Mouse (Mus musculus) midbrain, embryonic 14.5 days (tissue): Measurements from ENCODE around the gene Ret. TPM values are rescaled to one million over a fixed set of nuclear protein-coding genes. Genes with fewer than 3 reads are reported as not detected.
A peak's percentile ranks its signal among the peaks of the same experiment; 100 is the strongest.

Experiments
- ATAC-seq: fragments of 200-750 bp; cut with Nextera tagmentation; 2 replicates; pipeline ENCODE4 v1.8.0; 2017; ENCODE audit warnings: moderate number of reproducible peaks, moderate library complexity; ENCODE audit not compliant: low FRiP score, low TSS enrichment
- DNase-seq: peaks from one replicate; pipeline ENCODE4 v3.0.0-alpha.2; 2015
- H3K27ac ChIP-seq: fragments of 300-500 bp; sonication (generic); replicated peaks from 2 replicates; pipeline ENCODE4 v1.5.1; 2014; ENCODE audit warnings: mild to moderate bottlenecking, low read depth, low read length, moderate library complexity
- H3K27me3 ChIP-seq: fragments of 300-500 bp; sonication (generic); 2 replicates; pipeline ENCODE4 v1.6.1; 2014; ENCODE audit warnings: low read length, control low read depth, mixed read lengths; ENCODE audit not compliant: control insufficient read depth, insufficient read depth
- H3K36me3 ChIP-seq: fragments of 300-500 bp; sonication (generic); 2 replicates; pipeline ENCODE4 v1.6.1; 2014; ENCODE audit warnings: low read length, control low read depth; ENCODE audit not compliant: control insufficient read depth, insufficient read depth
- H3K4me1 ChIP-seq: fragments of 300-500 bp; sonication (generic); 2 replicates; pipeline ENCODE4 v1.6.1; 2014; ENCODE audit warnings: mild to moderate bottlenecking, antibody characterized with exemption, low read length, control low read depth; ENCODE audit not compliant: control insufficient read depth, insufficient read depth
- H3K4me2 ChIP-seq: fragments of 300-500 bp; sonication (generic); 2 replicates; pipeline ENCODE4 v1.6.1; 2014; ENCODE audit warnings: mild to moderate bottlenecking, low read length, moderate library complexity
- H3K4me3 ChIP-seq: fragments of 300-500 bp; sonication (generic); replicated peaks from 2 replicates; pipeline ENCODE4 v1.5.1; 2014; ENCODE audit warnings: low read depth, low read length
- H3K9ac ChIP-seq: fragments of 300-500 bp; sonication (generic); replicated peaks from 2 replicates; pipeline ENCODE4 v1.6.1; 2014; ENCODE audit warnings: mild to moderate bottlenecking, low read length, moderate library complexity
- H3K9me3 ChIP-seq: fragments of 300-500 bp; sonication (generic); 2 replicates; pipeline ENCODE4 v1.6.1; 2016; ENCODE audit warnings: low read length, control low read depth, mixed read lengths; ENCODE audit not compliant: control insufficient read depth
- WGBS: fragments of 180-500 bp; shearing (Covaris S2); extraction: QIAGEN DNeasy Blood & Tissue Kit; methylation state at CpG from one replicate; pipeline ENCODE4 v1.1.7; 2014; 5-methylcytosine and 5-hydroxymethylcytosine counted together
- polyA plus RNA-seq: library from polyadenylated mRNA; unstranded; fragments of >200 nt; fragmentation: Nextera tagmentation; extraction: Ambion mirVana; gene quantifications from 2 replicates; pipeline ENCODE4 v1.2.1, GENCODE M21; 2014

Ret gene
- polyA plus RNA-seq: 4.5 and 4.6 TPM in 2 replicates

GRCm38 (mm10) chr6:118197440-118197975 lies at the start of gene Ret:
Gene Ret, minus strand, starts transcription at chr6:118197718.
- Histone ChIP-seq H3K9me3 (no peaks in the 10 kb centered on the region), H3K27ac (no peak within 1 kb of the TSS), H3K4me3 (peak within 1 kb of the TSS; percentile 63), H3K36me3 (no peaks in the 10 kb centered on the region), H3K4me2 (peak within 1 kb of the TSS; percentile 98), H3K27me3 (peaks cover 41% of the 10 kb centered on the region), H3K9ac (peak within 1 kb of the TSS; percentile 61), H3K4me1 (no peaks in the 10 kb centered on the region)
- peak; percentile 63 for DNase-seq
- 0 out of 2 replicates have a peak, but pooled peaks have one; percentile 9 for ATAC-seq
- WGBS: under 1% methylated on average over 26 of the region's 26 CpGs

GRCm38 (mm10) chr6:118247161-118247560 lies 49.6 kb upstream of the Ret start:
- Histone ChIP-seq H3K27me3 (no peaks in the 10 kb centered on the region), H3K4me3 (no peak overlapping the region), H3K36me3 (no peaks in the 10 kb centered on the region), H3K27ac (no peak overlapping the region), H3K4me1 (no peaks in the 10 kb centered on the region), H3K9me3 (no peaks in the 10 kb centered on the region), H3K9ac (no peak overlapping the region), H3K4me2 (no peak overlapping the region)
- DNase-seq: no peak
- 86% methylated on average over 6 of the region's 6 CpGs for WGBS
- no peak for ATAC-seq

- no peak overlapping the region for H3K27ac ChIP-seq
- WGBS: 77% methylated on average over 7 of the region's 7 CpGs
Measured at GRCm38 (mm10) chr6:118244106-118244505, 46.6 kb upstream of the Ret start.

GRCm38 (mm10) chr6:118242941-118243340 lies 45.4 kb upstream of the Ret start:
- WGBS: 86% methylated on average over 5 of the region's 5 CpGs
- H3K4me1 ChIP-seq: no peaks in the 10 kb centered on the region
- ATAC-seq: no peak

More at GRCm38 (mm10) chr6:118244106-118244505, 46.6 kb upstream of the Ret start:
- Histone ChIP-seq H3K36me3 (no peaks in the 10 kb centered on the region), H3K4me1 (no peaks in the 10 kb centered on the region), H3K4me3 (no peak overlapping the region), H3K27me3 (no peaks in the 10 kb centered on the region), H3K4me2 (no peak overlapping the region), H3K9ac (no peak overlapping the region), H3K9me3 (no peaks in the 10 kb centered on the region)
- DNase-seq: no peak
- no peak for ATAC-seq

GRCm38 (mm10) chr6:118226072-118226471 lies 28.6 kb upstream of the Ret start:
- no peak overlapping the region for H3K4me3 ChIP-seq
- 31% methylated on average over 3 of the region's 3 CpGs for WGBS
- no peaks in the 10 kb centered on the region for H3K36me3 ChIP-seq
- H3K4me1 ChIP-seq: no peaks in the 10 kb centered on the region
- no peaks in the 10 kb centered on the region for H3K27me3 ChIP-seq
- H3K9me3 ChIP-seq: no peaks in the 10 kb centered on the region
- ATAC-seq: no peak
- no peak overlapping the region for H3K27ac ChIP-seq
- DNase-seq: peak; percentile 59
- H3K4me2 ChIP-seq: no peak overlapping the region
- no peak overlapping the region for H3K9ac ChIP-seq

More at GRCm38 (mm10) chr6:118242941-118243340, 45.4 kb upstream of the Ret start:
- Histone ChIP-seq H3K4me2 (no peak overlapping the region), H3K9ac (no peak overlapping the region), H3K4me3 (no peak overlapping the region), H3K9me3 (no peaks in the 10 kb centered on the region), H3K27ac (no peak overlapping the region), H3K36me3 (no peaks in the 10 kb centered on the region), H3K27me3 (no peaks in the 10 kb centered on the region)
- no peak for DNase-seq

GRCm38 (mm10) chr6:118222471-118222870 lies 25.0 kb upstream of the Ret start:
- WGBS: 87% methylated on average over 2 of the region's 2 CpGs
- Histone ChIP-seq H3K9ac (no peak overlapping the region), H3K4me3 (no peak overlapping the region), H3K9me3 (no peaks in the 10 kb centered on the region), H3K4me1 (no peaks in the 10 kb centered on the region), H3K36me3 (no peaks in the 10 kb centered on the region), H3K27me3 (no peaks in the 10 kb centered on the region), H3K27ac (no peak overlapping the region), H3K4me2 (no peak overlapping the region)
- ATAC-seq (no peak), DNase-seq (no peak)

- H3K9ac ChIP-seq: no peak overlapping the region
- ATAC-seq: no peak
- WGBS: 95% methylated on average over 9 of the region's 9 CpGs
Measured at GRCm38 (mm10) chr6:118215676-118216075, 18.2 kb upstream of the Ret start.

GRCm38 (mm10) chr6:118208326-118208725 lies 10.8 kb upstream of the Ret start:
- Histone ChIP-seq H3K4me2 (no peak overlapping the region), H3K9ac (no peak overlapping the region), H3K9me3 (no peaks in the 10 kb centered on the region), H3K36me3 (no peaks in the 10 kb centered on the region), H3K27me3 (no peaks in the 10 kb centered on the region), H3K4me1 (no peaks in the 10 kb centered on the region), H3K27ac (no peak overlapping the region), H3K4me3 (no peak overlapping the region)
- DNase-seq: no peak
- no peak for ATAC-seq
- WGBS: 85% methylated on average over 8 of the region's 8 CpGs

More at GRCm38 (mm10) chr6:118215676-118216075, 18.2 kb upstream of the Ret start:
- Histone ChIP-seq H3K36me3 (no peaks in the 10 kb centered on the region), H3K4me2 (no peak overlapping the region), H3K9me3 (no peaks in the 10 kb centered on the region), H3K27ac (no peak overlapping the region), H3K27me3 (no peaks in the 10 kb centered on the region), H3K4me1 (no peaks in the 10 kb centered on the region), H3K4me3 (no peak overlapping the region)
- no peak for DNase-seq

- Histone ChIP-seq H3K4me2 (no peak overlapping the region), H3K9ac (no peak overlapping the region), H3K4me3 (no peak overlapping the region), H3K4me1 (no peaks in the 10 kb centered on the region), H3K27me3 (no peaks in the 10 kb centered on the region), H3K36me3 (no peaks in the 10 kb centered on the region), H3K27ac (no peak overlapping the region), H3K9me3 (no peaks in the 10 kb centered on the region)
- ATAC-seq (no peak), DNase-seq (no peak)
- 60% methylated on average over 6 of the region's 6 CpGs for WGBS
Measured at GRCm38 (mm10) chr6:118206386-118206785, 8.9 kb upstream of the Ret start.
